Mouse (Mus musculus) brown adipose tissue, adult 24 weeks (tissue): ENCODE measurements around the gene Gnai2. TPM values are rescaled to one million over a fixed set of nuclear protein-coding genes. Genes with fewer than 3 reads are reported as not detected.
A peak's percentile ranks its signal among the peaks of the same experiment; 100 is the strongest.
"Not testable (repeated sequence)": the region's sequence is repeated elsewhere in the genome, so short reads cannot be mapped to it uniquely, and the experiment has no call there.

Experiments used
- H3K27ac ChIP-seq: fragments of 200-500 bp; replicated peaks from 2 replicates; pipeline ENCODE4 v1.5.1; 2012; ENCODE audit warnings: low read depth, mild to moderate bottlenecking, low read length
- H3K4me1 ChIP-seq: fragments of 200-500 bp; 2 replicates; pipeline ENCODE4 v1.6.1; 2012; ENCODE audit warnings: low read length, mixed read lengths; ENCODE audit not compliant: control insufficient read depth, insufficient read depth, insufficient read length
- H3K4me3 ChIP-seq: fragments of 200-500 bp; 2 replicates; pipeline ENCODE4 v1.5.1; 2012; ENCODE audit warnings: low read depth, mild to moderate bottlenecking, low read length, moderate library complexity; ENCODE audit not compliant: insufficient read depth
- polyA plus RNA-seq: library from polyadenylated mRNA; stranded (reverse); fragments of >200 nt; gene quantifications from 2 replicates; pipeline ENCODE4 v1.2.4, GENCODE M21; 2012; ENCODE audit not compliant: missing spikeins, insufficient read depth, insufficient read length

Gene Gnai2
- 87.2 and 112 TPM in 2 replicates for polyA plus RNA-seq

DNA sequence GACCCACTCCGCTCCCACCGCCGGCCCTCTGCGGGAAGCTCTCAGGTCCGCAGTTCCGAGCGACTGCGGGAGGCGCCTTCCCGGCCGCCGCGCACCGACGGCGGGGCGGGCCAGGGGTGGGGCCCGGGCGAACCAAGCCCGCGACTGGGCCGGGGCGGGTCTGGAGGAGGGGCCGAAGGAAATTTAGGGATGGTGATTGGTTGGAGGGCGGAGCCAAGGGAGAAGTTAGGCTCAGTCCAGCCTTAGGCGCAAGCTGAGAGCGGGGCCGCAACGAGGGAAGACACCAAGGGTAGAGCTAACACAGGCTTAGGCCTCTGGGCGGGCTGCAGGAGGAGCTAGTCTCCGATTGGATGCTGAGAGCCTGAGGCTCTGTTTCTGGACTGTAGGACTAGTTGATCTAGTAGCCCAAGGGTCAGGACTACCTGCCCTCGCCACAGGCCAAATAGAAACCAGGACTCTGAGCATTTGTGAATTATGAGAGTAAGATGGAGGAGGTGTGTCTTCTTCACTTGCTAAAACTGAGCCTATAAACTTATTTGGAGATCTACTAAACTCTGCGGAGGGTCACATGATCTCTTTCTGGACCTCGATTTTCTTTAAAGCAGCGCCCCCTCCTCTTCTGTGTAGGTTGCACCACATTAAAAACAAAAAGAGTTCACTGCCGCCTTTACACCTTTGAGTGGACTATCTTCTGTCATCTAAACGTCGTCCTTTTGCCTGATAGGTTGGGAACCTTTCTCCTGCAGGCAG is at the start of gene Gnai2:
Gnai2 (minus strand) TSS at position 89 of the 750 bp plus-strand sequence.
- H3K4me3 ChIP-seq: peak within 1 kb of the TSS; percentile 77
- H3K27ac ChIP-seq: peak within 1 kb of the TSS; percentile 95
- peaks cover 19% of the 10 kb centered on the region for H3K4me1 ChIP-seq

DNA sequence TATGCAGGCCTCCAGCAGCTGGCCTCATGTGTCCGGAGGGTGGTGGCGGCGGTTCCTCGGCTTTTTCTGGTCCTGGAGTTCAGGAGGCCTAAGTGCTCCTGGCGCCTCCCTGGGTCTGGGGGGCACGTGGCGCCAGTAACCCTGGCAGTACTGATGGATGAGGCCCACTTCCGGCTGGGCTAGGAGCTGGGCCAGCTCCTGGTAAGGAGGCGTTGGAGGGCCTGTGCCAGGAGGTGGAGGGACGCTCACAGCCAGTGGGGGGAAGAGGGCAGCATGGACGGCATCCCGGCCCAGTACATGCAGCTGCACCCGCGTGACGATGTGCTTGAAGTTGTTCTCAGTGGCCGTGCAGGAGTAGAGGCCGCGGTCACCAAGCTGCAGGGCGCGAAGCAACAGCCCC is 47.2 kb upstream of the Gnai2 start:
- Histone ChIP-seq H3K4me3 (no peak overlapping the region), H3K4me1 (peaks cover 6% of the 10 kb centered on the region; the same call in 1 of the 2 replicates), H3K27ac (no peak overlapping the region)

DNA sequence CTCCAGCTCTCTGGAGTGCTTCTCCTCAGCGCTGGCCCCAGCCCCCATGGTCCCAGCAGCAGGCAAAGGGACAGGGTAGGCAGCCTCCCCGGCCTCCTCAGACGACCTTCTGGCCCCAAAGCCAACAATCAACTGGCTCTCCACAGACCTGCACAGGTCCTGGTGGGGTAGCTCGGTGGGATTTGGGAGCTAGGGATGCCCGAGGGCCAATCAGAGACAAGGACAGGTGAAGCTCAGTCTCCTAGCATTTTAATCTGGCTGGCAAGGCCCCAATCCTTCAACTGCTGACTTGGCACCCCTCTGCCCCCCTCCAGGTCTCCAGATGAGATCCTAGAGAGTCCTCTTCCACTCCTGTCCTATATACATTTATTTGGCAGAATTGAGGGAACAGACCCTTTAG is 44.3 kb upstream of the Gnai2 start, which contains the start of gene Gnat1:
Gnat1 (minus strand) TSS at position 212 of the 400 bp plus-strand sequence.
- H3K4me3 ChIP-seq: no peak within 1 kb of the TSS
- H3K4me1 ChIP-seq: 0 out of 2 replicates have a peak, but pooled peaks cover 2% of the 10 kb centered on the region
- no peak within 1 kb of the TSS for H3K27ac ChIP-seq

DNA sequence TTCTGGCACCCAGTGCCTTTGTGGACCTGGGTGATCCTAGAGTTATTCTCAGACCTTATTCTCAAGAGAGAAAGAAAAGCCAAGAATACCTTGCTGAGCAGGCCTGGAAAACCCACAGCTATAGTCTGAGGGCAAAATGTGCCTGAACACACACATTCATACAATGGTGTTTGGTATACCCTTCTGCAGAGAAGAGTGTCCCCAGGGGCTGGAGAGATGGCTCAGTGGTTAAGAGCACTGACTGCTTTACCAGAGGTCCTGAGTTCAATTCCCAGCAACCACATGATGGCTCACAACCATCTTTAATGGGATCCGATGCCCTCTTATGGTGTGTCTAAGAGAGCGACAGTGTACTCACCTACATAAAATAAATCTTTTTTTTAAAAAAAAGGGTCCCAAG is 43.7 kb upstream of the Gnai2 start:
- Histone ChIP-seq H3K27ac (no peak overlapping the region), H3K4me1 (0 out of 2 replicates have a peak, but pooled peaks cover 2% of the 10 kb centered on the region), H3K4me3 (no peak overlapping the region)

DNA sequence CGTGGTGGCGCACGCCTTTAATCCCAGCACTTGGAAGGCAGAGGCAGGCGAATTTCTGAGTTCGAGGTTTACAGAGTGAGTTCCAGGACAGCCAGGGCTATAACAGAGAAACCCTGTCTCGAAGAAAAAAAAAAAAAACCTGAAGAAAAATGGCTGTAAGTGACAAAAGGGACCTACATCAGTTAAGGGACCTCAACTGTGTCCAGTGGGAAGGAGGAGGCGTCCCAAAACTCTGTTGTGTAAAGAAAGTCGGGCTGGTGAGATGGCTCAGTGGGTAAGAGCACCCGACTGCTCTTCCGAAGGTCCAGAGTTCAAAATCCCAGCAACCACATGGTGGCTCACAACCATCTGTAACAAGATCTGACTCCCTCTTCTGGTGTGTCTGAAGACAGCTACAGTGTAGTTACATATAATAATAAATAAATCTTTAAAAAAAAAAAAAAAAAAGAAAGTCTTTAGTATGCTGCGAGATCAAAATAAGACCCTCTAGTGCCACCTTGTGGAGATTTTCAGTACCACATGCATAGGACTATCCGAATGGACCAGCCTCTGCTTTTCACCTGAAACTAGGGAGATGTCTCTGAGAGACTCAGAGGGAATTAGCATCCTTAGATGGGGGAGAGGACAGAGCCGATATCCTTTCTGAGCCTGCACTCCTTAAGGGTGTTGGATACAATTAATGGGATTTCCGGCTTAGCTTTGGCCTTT is 42.8 kb upstream of the Gnai2 start:
- not testable (repeated sequence) for H3K4me1 ChIP-seq, H3K4me3 ChIP-seq, H3K27ac ChIP-seq

DNA sequence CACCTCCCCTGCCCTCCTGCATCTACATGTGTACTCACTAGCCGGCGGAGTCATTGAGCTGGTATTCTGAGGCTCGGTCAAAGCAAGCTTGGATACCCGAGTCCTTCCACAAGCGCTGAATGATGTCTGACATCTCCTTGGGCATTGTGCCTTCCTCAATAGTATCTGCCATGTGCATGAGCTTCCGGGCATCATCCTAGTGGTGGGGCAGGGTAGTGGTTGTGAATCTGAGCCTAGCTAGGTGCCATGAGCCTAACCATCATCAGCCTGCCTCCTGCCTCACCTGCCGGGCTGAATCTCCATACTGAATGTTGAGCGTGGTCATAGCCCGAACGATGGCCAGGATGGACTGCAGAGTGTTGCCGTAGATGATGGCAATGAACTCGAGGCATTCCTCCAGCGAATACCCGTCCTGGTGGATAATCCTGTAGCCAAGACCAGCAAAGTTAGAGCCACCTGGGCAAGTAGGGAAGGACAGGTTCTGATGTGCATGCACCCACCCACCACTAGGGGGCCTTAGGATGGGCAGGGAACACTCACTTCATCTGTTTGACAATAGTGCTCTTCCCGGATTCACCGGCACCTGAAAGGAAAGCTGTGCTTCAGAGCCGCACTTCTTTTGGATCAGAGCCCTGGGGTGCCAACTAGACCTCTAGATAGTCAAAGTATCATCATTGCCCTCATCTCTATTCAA is 42.1 kb upstream of the Gnai2 start:
- H3K27ac ChIP-seq: no peak overlapping the region
- no peak overlapping the region for H3K4me3 ChIP-seq
- 0 out of 2 replicates have a peak, but pooled peaks cover 2% of the 10 kb centered on the region for H3K4me1 ChIP-seq

DNA sequence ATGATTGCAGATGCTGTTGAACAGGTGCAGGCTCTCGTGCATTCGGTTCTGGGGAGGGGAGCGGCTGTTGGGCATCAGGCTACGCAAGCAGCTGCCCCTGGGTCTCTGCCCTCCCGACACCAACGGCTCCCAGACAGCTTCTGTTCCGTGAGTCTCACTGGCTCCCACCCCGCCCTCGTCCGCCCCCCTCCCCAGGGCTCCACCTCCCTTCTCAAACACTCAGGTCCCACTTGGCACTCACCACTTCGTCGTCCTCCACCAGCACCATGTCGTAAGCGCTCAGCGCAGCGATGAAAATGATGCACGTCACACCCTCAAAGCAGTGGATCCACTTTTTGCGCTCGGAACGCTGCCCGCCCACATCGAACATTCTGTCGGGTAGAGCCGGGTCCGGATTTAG is 41.1 kb upstream of the Gnai2 start:
- H3K4me3 ChIP-seq: peak overlapping the region; percentile 35
- no peak overlapping the region for H3K27ac ChIP-seq
- 0 out of 2 replicates have a peak, but pooled peaks cover 2% of the 10 kb centered on the region for H3K4me1 ChIP-seq

DNA sequence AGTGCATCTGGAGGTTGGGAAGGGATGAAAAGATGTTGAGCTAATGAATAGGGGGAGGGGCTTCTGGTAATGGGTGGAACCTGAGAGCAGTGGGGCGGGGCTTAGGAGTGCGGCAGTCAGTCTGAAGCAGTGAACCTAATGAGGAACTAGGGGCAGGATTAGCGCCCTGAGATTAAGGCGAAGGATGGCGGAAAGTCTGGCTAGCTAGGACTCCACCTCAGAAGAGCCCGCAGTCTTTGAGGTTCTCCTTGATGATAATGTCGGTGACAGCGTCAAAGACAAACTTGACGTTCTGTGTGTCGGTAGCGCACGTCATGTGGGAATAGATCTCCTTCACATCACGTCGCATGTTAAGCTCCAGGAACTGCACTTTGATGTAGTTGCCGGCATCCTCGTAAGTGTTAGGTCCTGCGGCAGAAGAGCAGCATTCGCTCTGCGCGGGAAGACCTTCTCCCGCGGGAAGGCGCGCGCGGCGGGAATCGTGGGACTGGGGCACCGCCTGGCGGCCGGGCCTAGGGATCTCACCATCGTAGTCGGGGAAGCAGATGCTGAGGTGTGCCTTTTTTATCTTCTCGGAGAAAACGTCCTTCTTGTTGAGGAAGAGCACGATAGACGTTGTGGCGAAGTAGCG is 40.6 kb upstream of the Gnai2 start:
- Histone ChIP-seq H3K4me3 (peak overlapping the region; percentile 41), H3K4me1 (0 out of 2 replicates have a peak, but pooled peaks cover 2% of the 10 kb centered on the region), H3K27ac (no peak overlapping the region)

DNA sequence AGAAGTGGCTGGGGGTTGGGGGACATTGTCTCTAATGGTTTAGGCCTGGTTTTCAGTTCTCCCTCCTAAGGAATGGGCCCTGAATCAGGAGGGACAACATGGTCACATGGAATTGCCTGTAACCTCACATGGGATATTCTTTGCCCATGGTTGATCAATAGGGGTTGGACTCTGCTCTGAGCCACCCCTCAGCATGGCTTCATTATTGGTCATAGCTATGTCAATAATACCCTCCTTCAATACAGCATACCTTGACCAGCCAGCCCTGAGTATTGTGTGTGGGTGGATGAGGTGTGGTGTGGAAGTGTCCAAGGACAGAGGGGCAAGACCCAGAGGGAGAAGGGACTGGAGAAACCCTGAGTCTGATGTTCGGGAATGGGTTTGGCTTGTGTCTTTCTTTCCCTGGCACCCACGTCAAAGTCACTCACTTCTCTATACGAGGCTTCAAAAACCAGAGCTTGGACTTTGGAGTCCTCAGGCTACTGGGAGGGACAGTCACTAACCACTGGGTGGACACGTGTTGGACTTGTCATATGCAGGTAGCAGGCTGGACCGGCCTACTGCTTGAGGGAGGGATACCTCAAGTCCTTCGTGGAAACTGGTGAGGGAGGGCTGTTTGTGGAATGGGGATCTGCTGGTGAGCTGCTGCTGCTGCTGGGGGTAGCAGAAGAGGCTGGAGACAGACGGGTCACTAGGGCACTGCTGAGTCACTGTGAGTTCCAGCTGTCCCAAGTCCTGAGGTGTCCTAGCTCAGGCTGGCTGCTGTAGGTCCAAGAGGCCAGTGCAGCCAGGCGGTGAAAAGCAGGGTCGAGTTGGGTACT is 39.7 kb upstream of the Gnai2 start:
- Histone ChIP-seq H3K27ac (no peak overlapping the region), H3K4me3 (no peak overlapping the region)

DNA sequence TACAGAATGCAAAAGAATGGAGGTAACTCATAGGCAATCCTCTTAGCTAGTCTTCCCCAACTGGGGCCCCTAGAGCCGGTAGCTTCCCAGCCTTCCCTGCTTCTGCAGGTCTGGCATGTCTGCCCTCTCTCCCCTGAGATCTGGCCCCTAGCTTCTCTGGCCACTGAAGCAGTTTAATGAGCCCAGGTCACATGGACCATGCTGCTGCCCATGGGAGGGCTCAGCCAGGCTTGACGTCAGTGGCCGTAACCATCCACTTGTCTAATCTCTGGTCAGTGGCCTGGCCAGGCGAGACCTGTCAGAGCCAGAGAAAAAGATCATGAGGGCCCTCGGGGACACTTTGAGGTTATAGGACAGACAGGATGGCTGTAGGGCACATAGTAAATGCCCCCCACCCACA is 35.1 kb upstream of the Gnai2 start:
- peaks cover 9% of the 10 kb centered on the region for H3K4me1 ChIP-seq
- no peak overlapping the region for H3K4me3 ChIP-seq
- H3K27ac ChIP-seq: no peak overlapping the region

More for the DNA sequence above, 39.7 kb upstream of the Gnai2 start:
- H3K4me1 ChIP-seq: 0 out of 2 replicates have a peak, but pooled peaks cover 2% of the 10 kb centered on the region

DNA sequence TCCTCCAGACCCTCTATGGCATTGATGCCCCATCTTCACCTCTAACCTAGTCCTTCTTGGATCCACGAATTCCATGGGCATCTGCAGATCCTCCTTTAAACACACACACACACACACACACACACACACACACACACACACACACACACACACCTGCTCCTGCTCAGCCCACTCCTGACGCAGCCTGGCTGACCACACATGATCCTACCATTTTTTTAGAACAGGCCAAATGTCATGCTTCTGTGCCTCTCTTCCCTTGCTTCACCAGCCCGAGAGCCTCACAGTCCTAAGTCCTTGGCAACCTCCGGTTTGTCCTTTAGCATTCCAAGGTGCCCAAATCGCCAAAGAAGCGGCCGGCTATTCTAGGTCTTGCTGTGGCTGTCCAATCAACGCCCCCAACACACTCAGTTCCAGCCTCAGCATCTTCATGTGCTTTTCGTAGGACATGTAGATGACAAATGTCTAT is 34.3 kb upstream of the Gnai2 start, which contains the start of gene Slc38a3:
Slc38a3 (minus strand) TSS at position 51 of the 466 bp plus-strand sequence.
- H3K4me1 ChIP-seq: peaks cover 9% of the 10 kb centered on the region
- no peak within 1 kb of the TSS for H3K4me3 ChIP-seq
- H3K27ac ChIP-seq: peak within 1 kb of the TSS; percentile 73

DNA sequence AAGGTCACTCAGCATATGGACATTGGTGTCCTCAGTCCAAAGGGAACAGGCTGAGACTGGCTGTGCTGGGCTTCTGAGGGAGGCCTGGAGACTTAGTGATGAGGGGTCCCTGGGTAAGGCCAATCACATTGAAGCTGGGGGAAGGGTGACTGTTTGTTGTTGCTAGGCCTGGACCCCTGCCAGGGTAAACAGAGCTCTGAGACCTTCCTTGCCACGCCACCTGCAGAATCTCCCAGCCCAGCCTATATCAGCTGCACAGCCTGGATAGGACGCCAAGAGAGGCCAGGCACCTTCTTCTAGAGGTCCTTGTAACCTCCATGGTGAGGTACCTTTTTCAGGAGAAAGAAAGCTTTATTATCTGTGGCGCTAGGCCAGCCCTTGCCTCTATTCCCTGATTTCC is 33.7 kb upstream of the Gnai2 start:
- Histone ChIP-seq H3K27ac (peak overlapping the region; percentile 73; the same call in 1 of the 2 replicates), H3K4me1 (peaks cover 9% of the 10 kb centered on the region), H3K4me3 (no peak overlapping the region)

DNA sequence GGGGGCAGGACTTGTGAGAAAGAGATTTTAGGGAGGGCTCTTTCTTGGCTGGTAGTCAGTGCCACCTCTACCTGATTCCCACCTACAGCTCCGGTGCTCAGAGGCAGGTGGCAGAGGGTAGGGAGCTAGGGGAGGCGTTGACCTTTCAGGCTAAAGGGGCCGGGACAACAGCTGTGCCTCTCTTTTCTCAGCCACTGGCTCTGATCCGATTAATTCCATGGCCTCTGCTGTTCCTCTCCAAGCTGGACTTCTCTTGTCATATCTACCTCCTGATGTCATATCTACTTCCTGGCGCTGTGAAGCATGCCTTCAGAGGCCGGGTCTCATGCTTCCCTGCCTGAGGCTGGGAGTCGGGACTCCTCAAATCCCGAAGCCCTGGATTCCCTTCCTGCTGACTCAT is 32.8 kb upstream of the Gnai2 start:
- Histone ChIP-seq H3K4me1 (peaks cover 9% of the 10 kb centered on the region), H3K4me3 (no peak overlapping the region), H3K27ac (peak overlapping the region; percentile 73)

DNA sequence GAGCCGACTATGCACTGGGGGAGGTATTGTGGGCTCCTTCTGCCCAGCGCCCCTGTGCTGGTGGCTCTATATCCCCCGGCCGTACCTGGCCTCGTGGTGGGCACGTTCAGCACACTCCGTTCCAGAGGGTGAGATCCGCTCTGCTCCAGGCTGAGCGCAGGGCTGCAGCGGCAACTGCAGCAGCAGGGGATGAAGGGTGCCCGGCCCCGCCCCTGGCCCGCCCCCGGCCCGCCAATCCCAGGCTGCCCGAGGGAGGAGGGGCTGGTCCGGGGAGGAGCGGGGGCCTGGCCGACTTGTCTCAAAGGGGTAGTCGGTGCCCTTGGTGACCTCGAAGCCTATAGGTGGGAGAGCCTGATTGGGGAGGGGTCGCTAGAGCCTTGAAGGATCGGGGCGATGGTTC is 32.1 kb upstream of the Gnai2 start:
- Histone ChIP-seq H3K4me1 (peaks cover 9% of the 10 kb centered on the region), H3K27ac (no peak overlapping the region), H3K4me3 (peak overlapping the region; percentile 48)
